Mouse (Mus musculus): ENCODE data around the gene Krt28. TPM values are rescaled to one million over a fixed set of nuclear protein-coding genes. Genes with fewer than 3 reads are reported as not detected.

The Krt28 gene
- 2.8 and 3.4 TPM in 2 replicates for polyA plus RNA-seq (2014; fragmentation: Nextera tagmentation; extraction: Ambion mirVana)

- Histone ChIP-seq H3K4me2 (ENCODE audit: low read depth, low read length) (no peak within 1 kb of the TSS), H3K9me3 (ENCODE audit: control insufficient read depth, low read length) (no peaks in the 10 kb centered on the region), H3K36me3 (ENCODE audit: control insufficient read depth, insufficient read depth, low read length) (no peaks in the 10 kb centered on the region), H3K27me3 (replicated peaks; ENCODE audit: control insufficient read depth, insufficient read depth, low read length) (peaks cover 3% of the 10 kb centered on the region; the same call in 1 of the 2 replicates), H3K9ac (ENCODE audit: low read depth, low read length) (no peak within 1 kb of the TSS), H3K4me3 (ENCODE audit: low read depth, low read length) (no peak within 1 kb of the TSS), H3K27ac (replicated peaks; ENCODE audit: low read depth, low read length) (no peak within 1 kb of the TSS), H3K4me1 (ENCODE audit: control insufficient read depth, insufficient read depth, low read length) (no peaks in the 10 kb centered on the region)
- 84% methylated on average over 13 of the region's 13 CpGs for WGBS
- DNase-seq (ENCODE audit: low spot score) (no peak), ATAC-seq (ENCODE audit: low read depth) (no peak)
Measured at GRCm38 (mm10) chr11:99374803-99375202, at the start of gene Krt28. Krt28 (minus strand) TSS chr11:99374903.

- ATAC-seq (ENCODE audit: low read depth) (no peak), DNase-seq (ENCODE audit: low spot score) (no peak)
- H3K27ac ChIP-seq (replicated peaks; ENCODE audit: low read depth, low read length) = no peak within 1 kb of the TSS
- H3K4me1 ChIP-seq (ENCODE audit: control insufficient read depth, insufficient read depth, low read length) = no peaks in the 10 kb centered on the region
- no peaks in the 10 kb centered on the region for H3K9me3 ChIP-seq (ENCODE audit: control insufficient read depth, low read length)
- H3K36me3 ChIP-seq (ENCODE audit: control insufficient read depth, insufficient read depth, low read length) = no peaks in the 10 kb centered on the region
- 86% methylated on average over 10 of the region's 10 CpGs for WGBS
- H3K9ac ChIP-seq (ENCODE audit: low read depth, low read length) = no peak within 1 kb of the TSS
- no peak within 1 kb of the TSS for H3K4me3 ChIP-seq (ENCODE audit: low read depth, low read length)
- H3K27me3 ChIP-seq (replicated peaks; ENCODE audit: control insufficient read depth, insufficient read depth, low read length) = no peaks in the 10 kb centered on the region
- no peak within 1 kb of the TSS for H3K4me2 ChIP-seq (ENCODE audit: low read depth, low read length)
Measured at GRCm38 (mm10) chr11:99422159-99422558, 47.5 kb upstream of the Krt28 start, which contains the start of gene Krt12. Krt12 (minus strand) TSS chr11:99422259.

GRCm38 (mm10) chr11:99420586-99420985 lies 45.9 kb upstream of the Krt28 start:
- no peak for ATAC-seq (ENCODE audit: low read depth)
- no peak overlapping the region for H3K27ac ChIP-seq (replicated peaks; ENCODE audit: low read depth, low read length)
- no peaks in the 10 kb centered on the region for H3K27me3 ChIP-seq (replicated peaks; ENCODE audit: control insufficient read depth, insufficient read depth, low read length)
- no peaks in the 10 kb centered on the region for H3K36me3 ChIP-seq (ENCODE audit: control insufficient read depth, insufficient read depth, low read length)
- H3K4me3 ChIP-seq (ENCODE audit: low read depth, low read length) = no peak overlapping the region
- 40% methylated on average over 10 of the region's 10 CpGs for WGBS
- no peak overlapping the region for H3K4me2 ChIP-seq (ENCODE audit: low read depth, low read length)
- no peaks in the 10 kb centered on the region for H3K4me1 ChIP-seq (ENCODE audit: control insufficient read depth, insufficient read depth, low read length)
- H3K9me3 ChIP-seq (ENCODE audit: control insufficient read depth, low read length) = no peaks in the 10 kb centered on the region
- DNase-seq (ENCODE audit: low spot score) = no peak
- no peak overlapping the region for H3K9ac ChIP-seq (ENCODE audit: low read depth, low read length)

- H3K9ac ChIP-seq (ENCODE audit: low read depth, low read length) = no peak overlapping the region
- no peaks in the 10 kb centered on the region for H3K4me1 ChIP-seq (ENCODE audit: control insufficient read depth, insufficient read depth, low read length)
- no peaks in the 10 kb centered on the region for H3K27me3 ChIP-seq (replicated peaks; ENCODE audit: control insufficient read depth, insufficient read depth, low read length)
- no peak overlapping the region for H3K27ac ChIP-seq (replicated peaks; ENCODE audit: low read depth, low read length)
- no peak for ATAC-seq (ENCODE audit: low read depth)
- 74% methylated on average over 16 of the region's 16 CpGs for WGBS
- H3K36me3 ChIP-seq (ENCODE audit: control insufficient read depth, insufficient read depth, low read length) = no peaks in the 10 kb centered on the region
- no peak overlapping the region for H3K4me3 ChIP-seq (ENCODE audit: low read depth, low read length)
- DNase-seq (ENCODE audit: low spot score) = no peak
- H3K4me2 ChIP-seq (ENCODE audit: low read depth, low read length) = no peak overlapping the region
- no peaks in the 10 kb centered on the region for H3K9me3 ChIP-seq (ENCODE audit: control insufficient read depth, low read length)
Measured at GRCm38 (mm10) chr11:99417819-99418218, 43.1 kb upstream of the Krt28 start.

- no peak overlapping the region for H3K9ac ChIP-seq (ENCODE audit: low read depth, low read length)
- H3K4me3 ChIP-seq (ENCODE audit: low read depth, low read length) = no peak overlapping the region
- no peak overlapping the region for H3K4me2 ChIP-seq (ENCODE audit: low read depth, low read length)
- H3K4me1 ChIP-seq (ENCODE audit: control insufficient read depth, insufficient read depth, low read length) = no peaks in the 10 kb centered on the region
- DNase-seq (ENCODE audit: low spot score) = no peak
- 86% methylated on average over 13 of the region's 13 CpGs for WGBS
- no peak overlapping the region for H3K27ac ChIP-seq (replicated peaks; ENCODE audit: low read depth, low read length)
- no peaks in the 10 kb centered on the region for H3K36me3 ChIP-seq (ENCODE audit: control insufficient read depth, insufficient read depth, low read length)
- no peaks in the 10 kb centered on the region for H3K27me3 ChIP-seq (replicated peaks; ENCODE audit: control insufficient read depth, insufficient read depth, low read length)
- ATAC-seq (ENCODE audit: low read depth) = no peak
- H3K9me3 ChIP-seq (ENCODE audit: control insufficient read depth, low read length) = no peaks in the 10 kb centered on the region
Measured at GRCm38 (mm10) chr11:99416902-99417301, 42.2 kb upstream of the Krt28 start.

- DNase-seq (ENCODE audit: low spot score) (no peak), ATAC-seq (ENCODE audit: low read depth) (no peak)
- H3K9ac ChIP-seq (ENCODE audit: low read depth, low read length) = no peak overlapping the region
- no peak overlapping the region for H3K27ac ChIP-seq (replicated peaks; ENCODE audit: low read depth, low read length)
- H3K9me3 ChIP-seq (ENCODE audit: control insufficient read depth, low read length) = no peaks in the 10 kb centered on the region
- H3K4me2 ChIP-seq (ENCODE audit: low read depth, low read length) = no peak overlapping the region
- no peaks in the 10 kb centered on the region for H3K27me3 ChIP-seq (replicated peaks; ENCODE audit: control insufficient read depth, insufficient read depth, low read length)
- 92% methylated on average over 13 of the region's 13 CpGs for WGBS
- no peaks in the 10 kb centered on the region for H3K4me1 ChIP-seq (ENCODE audit: control insufficient read depth, insufficient read depth, low read length)
- H3K36me3 ChIP-seq (ENCODE audit: control insufficient read depth, insufficient read depth, low read length) = no peaks in the 10 kb centered on the region
- no peak overlapping the region for H3K4me3 ChIP-seq (ENCODE audit: low read depth, low read length)
Measured at GRCm38 (mm10) chr11:99414463-99415147, 39.9 kb upstream of the Krt28 start.

GRCm38 (mm10) chr11:99413247-99413646 lies 38.5 kb upstream of the Krt28 start:
- Histone ChIP-seq H3K4me3 (ENCODE audit: low read depth, low read length) (no peak overlapping the region), H3K4me1 (ENCODE audit: control insufficient read depth, insufficient read depth, low read length) (no peaks in the 10 kb centered on the region), H3K9ac (ENCODE audit: low read depth, low read length) (no peak overlapping the region), H3K36me3 (ENCODE audit: control insufficient read depth, insufficient read depth, low read length) (no peaks in the 10 kb centered on the region), H3K4me2 (ENCODE audit: low read depth, low read length) (no peak overlapping the region), H3K27me3 (replicated peaks; ENCODE audit: control insufficient read depth, insufficient read depth, low read length) (no peaks in the 10 kb centered on the region), H3K9me3 (ENCODE audit: control insufficient read depth, low read length) (no peaks in the 10 kb centered on the region), H3K27ac (replicated peaks; ENCODE audit: low read depth, low read length) (no peak overlapping the region)
- DNase-seq (ENCODE audit: low spot score) = peak; percentile 65
- 21% methylated on average over 6 of the region's 6 CpGs for WGBS
- no peak for ATAC-seq (ENCODE audit: low read depth)

- WGBS = 69% methylated on average over 10 of the region's 10 CpGs
- Histone ChIP-seq H3K36me3 (ENCODE audit: control insufficient read depth, insufficient read depth, low read length) (no peaks in the 10 kb centered on the region), H3K9ac (ENCODE audit: low read depth, low read length) (no peak overlapping the region)
Measured at GRCm38 (mm10) chr11:99406186-99406585, 31.5 kb upstream of the Krt28 start.

GRCm38 (mm10) chr11:99399956-99400549 lies 25.4 kb upstream of the Krt28 start:
- H3K36me3 ChIP-seq (ENCODE audit: control insufficient read depth, insufficient read depth, low read length) = no peaks in the 10 kb centered on the region
- H3K27me3 ChIP-seq (replicated peaks; ENCODE audit: control insufficient read depth, insufficient read depth, low read length) = no peaks in the 10 kb centered on the region
- 86% methylated on average over 13 of the region's 13 CpGs for WGBS
- no peak for DNase-seq (ENCODE audit: low spot score)
- no peak overlapping the region for H3K4me2 ChIP-seq (ENCODE audit: low read depth, low read length)
- no peaks in the 10 kb centered on the region for H3K4me1 ChIP-seq (ENCODE audit: control insufficient read depth, insufficient read depth, low read length)
- no peak overlapping the region for H3K27ac ChIP-seq (replicated peaks; ENCODE audit: low read depth, low read length)
- no peak overlapping the region for H3K4me3 ChIP-seq (ENCODE audit: low read depth, low read length)
- no peak overlapping the region for H3K9ac ChIP-seq (ENCODE audit: low read depth, low read length)
- no peak for ATAC-seq (ENCODE audit: low read depth)
- no peaks in the 10 kb centered on the region for H3K9me3 ChIP-seq (ENCODE audit: control insufficient read depth, low read length)

More at GRCm38 (mm10) chr11:99406186-99406585, 31.5 kb upstream of the Krt28 start:
- Histone ChIP-seq H3K4me1 (ENCODE audit: control insufficient read depth, insufficient read depth, low read length) (no peaks in the 10 kb centered on the region), H3K4me3 (ENCODE audit: low read depth, low read length) (no peak overlapping the region), H3K4me2 (ENCODE audit: low read depth, low read length) (no peak overlapping the region), H3K27ac (replicated peaks; ENCODE audit: low read depth, low read length) (no peak overlapping the region), H3K27me3 (replicated peaks; ENCODE audit: control insufficient read depth, insufficient read depth, low read length) (no peaks in the 10 kb centered on the region), H3K9me3 (ENCODE audit: control insufficient read depth, low read length) (no peaks in the 10 kb centered on the region)
- no peak for DNase-seq (ENCODE audit: low spot score)
- ATAC-seq (ENCODE audit: low read depth) = no peak

All from embryonic facial prominence, embryonic 14.5 days (tissue).